Mouse (Mus musculus) C2C12 (cell line): ENCODE data around the gene Banp.

Source experiments
- CTCF ChIP-seq: IDR thresholded peaks from one replicate; pipeline ENCODE4 v1.5.1; 2011; ENCODE audit not compliant: control insufficient read depth, insufficient read depth, insufficient read length
- MYOG ChIP-seq: IDR thresholded peaks from one replicate; pipeline ENCODE4 v1.6.1; 2011; ENCODE audit not compliant: control insufficient read depth, insufficient read length; ENCODE audit errors: extremely low read depth

- TF ChIP-seq CTCF, result no peak
- TF ChIP-seq MYOG, result no peak
Measured at GRCm38 (mm10) chr8:121922101-121922500, 27.4 kb upstream of the Banp start.
